Mouse (Mus musculus): ENCODE results near the gene Cdk17.

Cdk17 gene

GRCm38 (mm10) chr10:93162276-93162971 is 1.7 kb downstream of the Cdk17 start:
- CTCF ChIA-PET = interaction anchor here in 1 of 4 experiments (0.7 to 1.7 kb wide), 2 partner anchors 14 to 121 kb away, joined by 4 read pairs; no protein-coding TSS in a partner anchor
- POLR2A ChIA-PET = interaction anchor here in 3 of 4 experiments (0.6 to 3.0 kb wide), 18 partner anchors 14 to 329 kb away, joined by 3 to 14 read pairs (median 4); partner anchors contain the start of gene Lta4h (in 2 of the 3)

DNA sequence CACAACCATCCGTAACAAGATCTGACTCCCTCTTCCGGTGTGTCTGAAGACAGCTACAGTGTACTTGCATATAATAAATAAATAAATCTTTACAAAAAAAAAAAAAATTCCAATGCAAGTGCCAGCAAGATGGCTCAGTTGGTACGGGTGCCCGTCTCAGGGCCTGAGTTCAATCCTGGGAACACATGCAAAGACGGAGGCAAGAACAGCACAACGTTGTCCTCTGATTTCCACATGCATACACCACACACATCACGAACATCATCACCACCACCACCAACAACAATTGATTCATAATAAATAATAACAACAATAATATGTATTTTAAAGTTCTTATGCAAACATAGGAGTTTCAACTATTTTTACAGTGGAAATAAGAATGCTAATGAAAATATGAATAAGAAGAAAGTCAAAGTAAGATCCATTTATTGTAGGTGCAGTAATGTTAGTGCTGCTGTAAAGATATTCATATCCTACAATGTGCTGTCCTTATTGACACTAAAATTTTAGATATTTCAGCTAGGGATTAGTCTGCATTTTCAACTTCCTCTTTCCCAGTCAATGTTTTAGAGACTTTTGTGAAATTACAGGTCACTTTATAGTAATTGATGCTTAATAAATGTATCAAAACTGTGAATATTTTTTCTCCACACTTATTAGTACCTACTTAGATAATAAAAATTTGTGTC is 2.4 kb downstream of the Cdk17 start:
- POLR2A ChIA-PET = interaction anchor here in 2 of 4 experiments (0.7 to 3.0 kb wide), 3 partner anchors 25 to 116 kb away, joined by 3 to 14 read pairs (median 4); no protein-coding TSS in a partner anchor
- CTCF ChIA-PET = interaction anchor here in 1 of 4 experiments (1.7 kb wide), 1 partner anchor 120 kb away, joined by 4 read pairs; no protein-coding TSS in a partner anchor

- ChIA-PET CTCF (no interaction called here), POLR2A (interaction anchor here in 2 of 4 experiments (0.7 to 2.1 kb wide), 6 partner anchors 12 to 115 kb away, joined by 3 to 10 read pairs (median 3); no protein-coding TSS in a partner anchor)
Observed at GRCm38 (mm10) chr10:93163711-93164488, 3.2 kb downstream of the Cdk17 start.

DNA sequence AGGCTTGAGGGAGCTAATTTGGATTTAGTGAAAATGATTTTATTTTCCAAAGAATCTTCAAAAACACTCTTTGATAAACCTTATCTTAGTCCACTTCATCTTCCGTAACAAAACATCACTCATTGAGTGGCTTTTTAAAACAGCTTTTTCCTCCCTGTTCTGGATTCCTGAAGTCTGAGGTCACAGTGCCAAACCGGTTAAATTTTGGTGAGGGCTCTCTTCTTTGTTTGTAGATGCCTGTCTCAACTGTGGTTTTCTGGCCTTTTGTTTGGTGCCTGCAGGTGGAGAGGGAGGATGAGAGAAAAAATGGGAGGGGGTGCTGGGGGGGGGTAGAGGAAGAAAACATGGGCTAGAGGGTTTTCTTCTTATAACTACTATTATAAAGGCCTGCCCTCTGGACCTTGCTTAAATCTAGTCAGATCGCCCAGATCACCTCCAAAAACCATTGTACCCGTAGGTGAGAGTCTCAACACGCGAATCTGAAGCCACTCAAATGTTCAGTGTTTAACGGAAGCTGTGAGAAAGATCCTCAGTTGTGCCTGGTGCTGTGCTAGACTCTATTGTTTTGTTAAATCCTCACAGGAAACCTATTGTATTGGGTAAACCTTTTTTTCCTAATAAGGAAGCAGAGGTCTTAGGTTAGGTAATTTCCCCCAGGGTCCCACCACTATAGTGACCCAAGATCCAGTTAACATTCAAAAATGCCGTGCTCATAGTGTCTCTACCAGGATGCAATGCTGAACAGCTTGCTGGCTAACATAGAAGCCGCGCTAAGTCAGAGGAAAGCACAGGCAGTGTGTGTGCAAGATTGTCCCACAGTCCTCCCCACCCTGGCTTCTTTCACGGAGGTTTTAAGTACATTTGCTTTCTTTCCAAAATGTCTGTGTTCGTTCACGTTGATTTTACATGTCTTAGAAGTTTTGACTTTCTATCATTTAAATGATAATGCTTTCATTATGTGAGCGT is 5.0 kb downstream of the Cdk17 start:
- ChIA-PET CTCF (interaction anchor here in 3 of 4 experiments (0.6 to 0.8 kb wide), 3 partner anchors 13 to 117 kb away, joined by 3 to 8 read pairs (median 3); no protein-coding TSS in a partner anchor), POLR2A (interaction anchor here (0.5 to 2.1 kb wide), 27 partner anchors 9 to 1862 kb away, joined by 3 to 10 read pairs (median 4); partner anchors contain the start of gene Cfap54 (in 1 of the 4))

DNA sequence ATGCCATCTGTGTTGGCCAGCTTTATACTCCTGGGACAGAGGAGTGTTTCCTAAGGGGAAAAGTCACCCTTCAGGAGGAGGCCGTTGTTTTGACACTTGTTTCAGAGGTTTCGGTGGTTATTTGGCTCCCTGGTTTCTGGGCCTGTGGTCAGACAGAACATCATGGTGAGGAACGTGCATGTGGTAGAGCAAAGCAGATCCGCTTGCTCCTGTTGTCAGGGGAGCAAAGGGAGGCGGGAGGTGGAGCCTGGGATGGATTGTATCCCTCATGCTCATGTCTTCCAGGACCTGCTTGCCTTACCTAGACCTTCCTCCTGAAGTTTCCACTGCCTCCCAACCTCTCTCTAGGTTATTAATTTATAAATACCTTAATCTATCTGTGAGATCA is 5.7 kb downstream of the Cdk17 start:
- ChIA-PET CTCF (no interaction called here), POLR2A (interaction anchor here (0.5 to 2.1 kb wide), 16 partner anchors 8 to 613 kb away, joined by 3 to 10 read pairs (median 4); partner anchors contain the start of gene Cfap54 (in 1 of the 4))

GRCm38 (mm10) chr10:93167311-93167710 is 6.6 kb downstream of the Cdk17 start:
- ChIA-PET POLR2A (interaction anchor here in 3 of 4 experiments (0.5 to 1.0 kb wide), 6 partner anchors 8 to 318 kb away, joined by 3 to 5 read pairs (median 4); no protein-coding TSS in a partner anchor), CTCF (no interaction called here)

DNA sequence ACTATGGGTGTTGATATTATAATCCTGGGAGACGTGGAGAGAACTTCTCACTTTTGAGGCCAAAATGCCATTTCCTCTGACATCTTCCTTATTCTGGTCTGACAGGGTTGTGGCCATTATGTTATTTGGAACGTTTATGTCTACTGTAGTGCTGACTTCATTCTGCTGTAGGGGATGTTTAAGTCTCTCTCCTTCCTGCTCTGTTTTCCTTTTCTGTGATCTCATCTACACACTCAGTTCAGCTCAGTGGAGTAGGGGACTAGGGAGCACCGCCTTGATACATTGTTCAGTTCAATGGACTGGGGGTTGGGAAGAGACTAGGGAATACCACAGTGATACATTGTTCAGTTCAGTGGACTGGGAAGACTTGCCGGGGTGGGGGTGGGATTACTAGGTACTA is 7.4 kb downstream of the Cdk17 start:
- ChIA-PET CTCF (no interaction called here), POLR2A (no interaction called here)

DNA sequence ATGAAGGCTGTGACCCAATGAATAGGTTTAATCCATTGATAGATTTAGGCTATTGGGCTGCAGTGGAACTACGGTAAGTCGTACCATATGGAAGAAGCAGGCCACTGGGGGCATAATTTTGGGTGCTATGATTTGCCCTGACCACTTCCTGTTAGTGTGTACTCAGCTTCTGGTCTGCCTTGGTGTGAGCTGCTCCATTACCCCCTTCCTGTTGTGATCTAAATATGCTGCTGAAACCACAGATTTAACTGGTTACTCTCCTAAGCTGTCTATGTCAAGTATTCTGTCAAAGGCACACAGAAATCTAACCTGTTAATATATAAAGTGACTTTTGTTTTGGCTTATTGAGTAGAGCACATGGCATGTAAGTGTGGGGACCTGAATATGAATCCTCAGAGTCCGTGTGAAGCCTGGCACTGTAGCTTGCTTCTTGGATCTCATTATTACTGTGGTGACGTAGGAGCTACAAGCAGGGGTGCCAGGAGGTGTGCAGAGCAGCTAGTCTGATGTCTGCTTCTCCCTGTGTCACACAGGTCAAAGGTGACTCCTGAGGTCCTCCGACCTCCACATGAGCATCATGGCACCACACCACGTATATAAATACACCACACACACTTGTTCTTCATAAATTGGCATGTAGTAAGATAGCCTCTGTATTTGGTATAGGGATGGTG is 10.6 kb downstream of the Cdk17 start:
- ChIA-PET CTCF (interaction anchor here in 1 of 4 experiments (1.0 kb wide), 1 partner anchor 114 kb away, joined by 3 read pairs; no protein-coding TSS in a partner anchor), POLR2A (interaction anchor here in 2 of 4 experiments (0.6 to 1.8 kb wide), 2 partner anchors 10 to 43 kb away, joined by 3 to 5 read pairs; partner anchors contain the start of gene Cdk17 (in 1 of the 2))

- ChIA-PET POLR2A (interaction anchor here in 2 of 4 experiments (0.6 to 2.7 kb wide), 8 partner anchors 9 to 95 kb away, joined by 3 to 9 read pairs (median 3); no protein-coding TSS in a partner anchor), CTCF (interaction anchor here in 2 of 4 experiments (0.6 to 2.5 kb wide), 2 partner anchors 91 to 96 kb away, joined by 3 to 10 read pairs; no protein-coding TSS in a partner anchor)
Observed at GRCm38 (mm10) chr10:93177471-93177870, 16.8 kb downstream of the Cdk17 start.

DNA sequence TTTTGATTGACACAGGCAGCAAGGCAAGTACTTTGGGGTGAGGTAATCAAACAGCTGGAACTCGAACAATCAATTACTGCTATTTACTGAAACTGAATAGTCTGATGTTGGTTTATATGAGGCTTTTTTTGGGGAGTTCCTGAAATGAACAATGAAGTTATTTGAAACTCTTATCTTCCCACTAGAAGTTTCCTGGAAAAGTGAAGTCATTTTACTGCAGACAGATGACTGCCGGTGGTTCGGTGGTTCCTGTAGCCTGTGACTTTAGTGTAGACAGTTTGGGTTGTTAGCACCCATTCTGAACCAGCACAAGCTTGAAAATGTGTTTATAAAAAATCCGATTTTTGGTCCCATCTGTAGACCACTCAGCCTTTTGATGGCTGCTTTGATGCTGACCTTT is 17.2 kb downstream of the Cdk17 start:
- ChIA-PET CTCF (interaction anchor here in 1 of 4 experiments (0.5 to 2.5 kb wide), 3 partner anchors 46 to 347 kb away, joined by 3 to 10 read pairs (median 3); no protein-coding TSS in a partner anchor), POLR2A (interaction anchor here in 2 of 4 experiments (0.8 to 2.7 kb wide), 10 partner anchors 9 to 101 kb away, joined by 3 to 9 read pairs (median 4); no protein-coding TSS in a partner anchor)

DNA sequence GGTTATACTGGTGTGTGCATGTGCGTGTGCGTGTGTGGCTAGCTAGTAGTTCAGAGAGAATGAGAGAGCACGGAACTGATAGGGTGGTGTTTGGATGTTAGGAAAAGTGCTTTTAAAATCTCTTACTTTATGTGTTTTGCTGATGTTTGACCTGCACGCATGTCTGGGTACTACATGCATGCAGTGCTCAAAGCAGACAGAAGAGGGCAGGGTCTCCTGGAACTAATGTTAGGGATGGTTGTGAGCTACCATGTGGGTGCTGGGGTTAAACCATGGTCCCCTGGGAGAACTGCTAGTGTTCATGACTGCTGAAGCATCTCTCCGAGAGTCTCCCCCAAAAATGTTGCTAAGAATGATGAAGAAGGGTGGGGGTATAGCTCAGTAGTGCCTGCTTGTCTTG is 18.0 kb downstream of the Cdk17 start:
- CTCF ChIA-PET = interaction anchor here (0.5 to 2.5 kb wide), 17 partner anchors 11 to 432 kb away, joined by 3 to 10 read pairs (median 3); no protein-coding TSS in a partner anchor
- POLR2A ChIA-PET = interaction anchor here in 2 of 4 experiments (0.7 to 2.7 kb wide), 9 partner anchors 10 to 100 kb away, joined by 3 to 9 read pairs (median 3); no protein-coding TSS in a partner anchor

GRCm38 (mm10) chr10:93179669-93180460 is 19.2 kb downstream of the Cdk17 start:
- POLR2A ChIA-PET = interaction anchor here in 1 of 4 experiments (0.7 to 2.1 kb wide), 3 partner anchors 10 to 34 kb away, joined by 3 to 5 read pairs (median 3); no protein-coding TSS in a partner anchor
- CTCF ChIA-PET = interaction anchor here in 2 of 4 experiments (1.0 to 2.5 kb wide), 2 partner anchors 11 to 93 kb away, joined by 3 to 10 read pairs; no protein-coding TSS in a partner anchor

GRCm38 (mm10) chr10:93184351-93184976 is 23.8 kb downstream of the Cdk17 start:
- CTCF ChIA-PET = no interaction called here
- POLR2A ChIA-PET = interaction anchor here in 2 of 4 experiments (0.7 to 2.0 kb wide), 3 partner anchors 10 to 173 kb away, joined by 3 to 5 read pairs (median 4); partner anchors contain the start of gene Cdk17 (in 1 of the 2)

DNA sequence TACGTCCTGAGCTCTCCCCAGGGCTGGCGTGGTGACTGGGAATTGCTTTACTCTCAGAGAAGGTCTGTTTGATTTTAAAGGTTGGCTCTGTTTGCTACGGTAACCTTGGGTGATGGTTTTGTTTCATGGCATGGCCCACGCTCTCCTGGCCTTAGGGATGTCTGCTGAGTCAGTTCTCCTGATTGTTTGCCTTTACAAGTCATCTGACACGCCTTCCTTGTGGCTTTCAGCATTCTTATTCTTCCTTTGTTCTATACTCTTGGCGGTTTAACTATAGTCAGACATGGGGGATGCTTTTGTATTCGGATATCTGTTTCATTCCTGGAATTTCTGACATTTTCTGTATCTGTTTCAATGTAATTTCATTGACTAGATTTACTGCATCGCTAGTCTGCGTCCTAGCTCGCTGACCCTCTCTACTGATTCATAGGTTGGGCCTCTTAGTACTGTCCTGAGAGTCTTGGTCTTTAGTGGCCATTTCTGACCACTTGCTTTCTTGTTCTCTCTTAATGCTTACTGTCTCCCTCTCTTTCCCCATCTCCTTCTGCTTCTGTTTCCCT is 27.8 kb downstream of the Cdk17 start:
- CTCF ChIA-PET = interaction anchor here in 1 of 4 experiments (0.5 kb wide), 1 partner anchor 536 kb away, joined by 3 read pairs; no protein-coding TSS in a partner anchor
- POLR2A ChIA-PET = interaction anchor here in 3 of 4 experiments (0.6 to 2.1 kb wide), 11 partner anchors 11 to 111 kb away, joined by 3 to 9 read pairs (median 5); partner anchors contain the start of gene Cdk17 (in 1 of the 3)
